Mouse (Mus musculus): ENCODE measurements around the gene Tmem247.

The Tmem247 gene

DNA sequence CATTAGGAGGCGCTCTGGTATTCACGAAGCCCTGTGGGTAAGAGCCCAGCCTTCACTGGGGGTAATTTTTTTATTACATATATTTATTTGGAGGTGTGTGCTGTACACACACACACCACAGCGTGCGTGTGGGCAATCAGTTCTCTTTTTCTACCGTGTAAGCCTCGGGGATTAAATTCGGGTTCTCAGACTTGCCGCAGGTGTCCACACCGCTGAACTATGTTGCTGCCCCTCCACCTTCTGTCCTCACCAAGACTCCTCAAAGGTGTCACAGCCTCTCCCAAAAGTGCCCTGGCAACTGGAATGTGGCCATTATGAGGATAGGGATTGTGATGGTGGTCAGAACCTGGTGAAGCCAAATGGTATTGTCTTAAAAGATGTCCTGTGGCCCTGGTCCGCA is at the start of gene Tmem247:
TSS of gene Tmem247 (plus strand) at position 301 of the 400 bp plus-strand sequence.
- no peak for DNase-seq (ENCODE audit: low read depth, low spot score)

GRCm38 (mm10) chr17:86870586-86870985 is 46.6 kb upstream of the Tmem247 start:
- DNase-seq (ENCODE audit: low read depth, low spot score), result no peak

- no peak for DNase-seq (ENCODE audit: low read depth, low spot score)
Measured at GRCm38 (mm10) chr17:86872643-86873042, 44.5 kb upstream of the Tmem247 start.

- no peak for DNase-seq (ENCODE audit: low read depth, low spot score)
Measured at GRCm38 (mm10) chr17:86876940-86877339, 40.2 kb upstream of the Tmem247 start.

DNA sequence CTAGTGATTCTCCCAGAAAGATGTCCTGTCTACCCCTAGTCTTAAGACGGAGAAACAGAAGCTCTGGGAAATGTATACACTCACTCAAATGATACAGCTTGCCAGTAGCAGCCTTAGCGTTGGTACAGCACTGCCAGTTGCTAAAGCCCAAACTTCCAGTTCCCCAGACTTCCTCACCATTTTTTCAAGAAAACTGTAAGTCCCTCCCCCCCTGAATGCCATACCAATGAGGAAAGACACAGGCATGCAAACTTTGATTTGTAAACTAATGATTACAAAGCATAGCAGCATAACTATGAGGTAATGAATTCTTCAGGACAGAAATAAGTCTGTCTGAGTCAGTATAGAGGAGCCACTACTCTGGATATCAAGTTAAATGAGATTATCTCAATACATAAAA is 39.4 kb upstream of the Tmem247 start:
- DNase-seq (ENCODE audit: low read depth, low spot score), result no peak

DNA sequence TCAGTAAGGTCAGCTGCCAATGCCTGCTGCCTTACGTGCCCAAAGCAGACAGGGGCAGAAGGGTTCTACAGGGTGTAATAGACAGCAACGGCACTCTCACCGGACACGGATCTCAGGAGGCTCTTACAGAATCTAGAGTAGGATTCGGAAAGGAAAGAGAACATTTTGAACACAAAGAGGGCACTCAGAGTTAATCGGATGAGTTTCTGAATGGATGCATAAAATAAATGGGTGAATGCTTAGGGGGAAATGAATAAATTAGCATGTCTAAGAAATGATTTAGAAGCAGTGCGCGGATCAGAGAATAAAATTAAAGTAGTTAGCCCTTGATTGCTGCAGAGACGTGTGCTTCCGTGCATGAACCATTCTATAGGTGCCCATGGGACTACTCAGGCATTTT is 37.1 kb upstream of the Tmem247 start:
- no peak for DNase-seq (ENCODE audit: low read depth, low spot score)

DNA sequence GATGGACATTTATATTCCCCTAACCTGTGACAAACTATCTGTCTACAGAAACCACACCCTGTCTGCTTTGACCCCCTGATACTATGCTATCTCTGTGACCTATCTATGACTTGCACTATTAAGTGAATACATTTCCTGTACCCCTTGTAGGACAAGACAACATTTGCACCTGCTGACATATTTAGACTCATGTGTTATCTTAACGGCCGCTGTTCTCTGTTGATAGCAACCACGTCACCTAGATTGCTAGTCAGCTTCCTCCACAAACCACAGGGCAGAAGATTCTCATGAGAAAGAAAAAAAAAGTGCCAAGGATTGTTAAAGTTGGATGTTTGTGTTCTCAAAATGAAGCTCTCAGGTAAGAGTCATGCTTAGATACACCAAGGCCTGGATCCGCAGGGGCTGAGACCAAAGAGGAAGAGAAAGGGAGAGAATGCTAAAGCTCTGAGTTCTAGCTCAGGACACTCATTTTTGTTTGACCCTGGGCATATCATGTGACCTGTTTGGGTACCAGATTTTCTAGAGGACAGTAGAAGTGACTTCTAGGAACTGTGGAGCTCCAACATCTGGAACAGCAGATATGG is 36.6 kb upstream of the Tmem247 start:
- no peak for DNase-seq (ENCODE audit: low read depth, low spot score)

GRCm38 (mm10) chr17:86895191-86895590 is 22.0 kb upstream of the Tmem247 start:
- DNase-seq (ENCODE audit: low read depth, low spot score), result no peak

DNA sequence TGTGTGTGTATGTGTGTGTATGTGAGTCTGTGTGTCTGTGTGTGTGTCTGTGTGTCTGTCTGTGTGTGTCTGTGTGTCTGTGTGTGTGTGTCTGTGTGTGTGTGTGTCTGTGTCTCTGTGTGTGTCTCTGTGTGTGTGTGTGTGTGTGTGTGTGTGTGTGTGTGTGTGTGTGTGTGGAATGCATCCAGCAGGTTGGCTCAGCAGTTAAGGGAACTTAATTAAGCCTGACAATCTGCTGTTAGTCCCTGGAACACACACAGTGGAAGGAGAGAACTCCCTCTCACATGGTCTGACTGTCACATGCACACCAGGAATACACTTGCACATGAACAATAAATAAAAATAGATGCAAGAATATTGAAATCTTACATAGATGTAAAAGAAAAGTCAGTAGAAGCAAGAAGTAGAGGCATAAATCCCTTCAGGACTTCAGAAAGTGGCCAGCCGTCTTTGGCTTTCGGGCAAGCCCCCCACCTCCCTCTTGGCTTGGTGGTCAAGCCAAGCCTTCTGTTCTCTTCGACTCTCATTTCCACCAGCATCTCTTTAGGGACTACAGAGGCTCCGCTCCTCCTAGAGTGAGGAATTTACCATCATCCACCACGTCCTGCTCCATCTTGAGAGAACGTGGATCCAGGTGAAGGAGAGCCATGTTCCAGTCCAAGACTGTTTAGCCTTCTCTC is 19.5 kb upstream of the Tmem247 start:
- DNase-seq (ENCODE audit: low read depth, low spot score), result no peak

DNA sequence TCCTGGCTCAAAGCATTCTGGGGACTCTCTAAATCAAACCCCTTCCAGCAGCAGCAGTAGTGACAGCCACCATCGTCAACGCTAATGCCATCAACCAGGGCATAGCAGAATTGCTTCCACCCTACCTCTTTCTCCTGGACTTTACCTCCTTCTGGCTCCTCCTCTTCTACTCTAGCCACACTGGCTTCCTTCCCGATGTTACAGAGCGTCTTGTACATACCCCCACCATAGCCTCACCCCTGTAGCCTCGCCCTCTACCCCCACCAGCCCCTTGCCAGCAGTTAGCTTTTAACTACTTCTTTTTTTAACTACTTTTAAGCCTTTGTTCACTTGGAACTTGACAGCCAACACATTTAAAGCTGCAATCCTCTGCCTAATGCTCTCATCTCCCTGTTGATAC is 17.3 kb upstream of the Tmem247 start:
- DNase-seq (ENCODE audit: low read depth, low spot score), result no peak

GRCm38 (mm10) chr17:86900564-86900963 is 16.6 kb upstream of the Tmem247 start:
- no peak for DNase-seq (ENCODE audit: low read depth, low spot score)

GRCm38 (mm10) chr17:86902399-86903067 is 14.6 kb upstream of the Tmem247 start:
- no peak for DNase-seq (ENCODE audit: low read depth, low spot score)

GRCm38 (mm10) chr17:86903596-86903995 is 13.6 kb upstream of the Tmem247 start:
- DNase-seq (ENCODE audit: low read depth, low spot score), result peak; percentile 57

DNA sequence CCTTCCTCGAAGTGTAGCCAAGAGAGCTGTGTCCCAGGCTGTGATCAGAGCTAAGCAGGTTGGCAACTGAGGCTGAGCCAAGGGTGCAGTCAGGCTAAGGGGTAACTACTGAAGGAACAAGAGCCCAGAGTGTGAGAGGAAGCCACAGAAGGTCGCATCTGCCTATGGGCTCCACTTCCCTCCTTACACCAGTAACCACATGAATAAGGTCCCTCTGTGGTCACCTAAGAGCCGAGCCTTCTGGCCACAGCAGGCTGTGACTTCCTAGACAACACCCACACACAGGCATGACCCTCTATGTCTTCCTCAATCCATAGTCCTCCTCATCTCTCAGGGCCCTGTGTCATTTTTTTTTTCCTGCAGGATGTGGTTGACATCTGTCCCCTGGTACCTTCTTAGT is 12.9 kb upstream of the Tmem247 start:
- no peak for DNase-seq (ENCODE audit: low read depth, low spot score)

GRCm38 (mm10) chr17:86905297-86906135 is 11.6 kb upstream of the Tmem247 start:
- peak; percentile 70 for DNase-seq (ENCODE audit: low read depth, low spot score)

DNA sequence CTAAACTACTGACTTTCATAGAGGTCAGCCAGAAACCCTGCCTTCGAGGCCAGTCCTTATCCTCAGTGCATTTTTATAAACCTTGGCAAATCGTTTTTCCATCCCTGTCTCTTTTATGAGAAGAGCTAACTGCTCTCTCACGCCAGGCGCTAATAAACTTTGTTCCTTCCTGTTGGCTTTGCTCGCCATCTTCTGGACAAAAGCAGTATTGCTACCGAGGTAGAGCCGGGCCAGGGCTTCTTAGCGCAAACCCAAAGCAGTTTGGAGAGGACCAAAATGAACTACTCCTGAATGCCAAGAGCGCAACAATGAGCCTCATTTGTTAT is 11.0 kb upstream of the Tmem247 start:
- DNase-seq (ENCODE audit: low read depth, low spot score), result peak; percentile 90

DNA sequence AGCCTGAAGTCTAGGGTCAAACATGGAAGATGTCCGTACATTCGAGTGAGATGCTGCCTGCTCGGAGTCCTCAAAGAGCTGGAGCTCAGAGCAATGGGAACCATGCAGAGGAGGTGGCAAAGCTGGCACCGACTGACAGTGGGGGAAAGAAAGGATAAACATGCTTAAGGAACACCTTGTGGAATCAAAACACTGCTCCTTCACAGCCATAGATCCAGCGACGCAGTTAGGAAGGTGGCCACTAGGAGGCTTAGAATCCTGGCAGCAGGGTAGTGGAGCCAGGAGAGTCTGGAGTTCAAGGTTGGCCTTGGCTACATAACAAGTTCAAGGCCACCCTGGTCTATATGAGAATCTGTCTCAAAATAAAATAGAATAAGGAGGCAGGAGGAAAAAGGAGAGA is 10.5 kb upstream of the Tmem247 start:
- no peak for DNase-seq (ENCODE audit: low read depth, low spot score)

DNA sequence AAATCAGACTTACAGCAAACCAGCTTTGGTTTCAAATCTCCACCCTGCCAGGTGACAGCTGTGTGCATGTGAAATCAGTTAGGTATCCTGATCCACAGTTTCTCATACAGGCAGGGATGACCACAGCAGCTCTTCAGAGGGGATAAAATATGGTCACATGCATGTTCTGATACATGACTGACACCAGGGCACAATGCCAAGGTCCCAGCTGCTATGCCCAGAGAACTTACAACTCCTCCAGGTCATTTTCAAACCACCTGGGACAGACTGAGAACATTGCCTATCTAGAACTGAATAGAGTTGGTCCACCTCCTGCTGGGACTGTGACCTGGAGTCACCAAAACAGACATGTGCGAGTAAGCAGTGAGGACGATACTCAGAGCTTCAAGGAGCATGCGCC is 10.1 kb upstream of the Tmem247 start:
- DNase-seq (ENCODE audit: low read depth, low spot score), result no peak

- no peak for DNase-seq (ENCODE audit: low read depth, low spot score)
Measured at GRCm38 (mm10) chr17:86908316-86908715, 8.8 kb upstream of the Tmem247 start.

GRCm38 (mm10) chr17:86909733-86910495 is 7.2 kb upstream of the Tmem247 start:
- DNase-seq (ENCODE audit: low read depth, low spot score), result peak; percentile 65

GRCm38 (mm10) chr17:86911261-86911660 is 5.9 kb upstream of the Tmem247 start:
- no peak for DNase-seq (ENCODE audit: low read depth, low spot score)
